Mouse (Mus musculus) ES-E14 (cell line): ENCODE results near the gene Wipf1. TPM values are rescaled to one million over a fixed set of nuclear protein-coding genes. Genes with fewer than 3 reads are reported as not detected.
"Not testable (repeated sequence)": the region's sequence is repeated elsewhere in the genome, so short reads cannot be mapped to it uniquely, and the experiment has no call there.

Source experiments
- DNase-seq: peaks from one replicate; pipeline ENCODE4 v3.0.0-alpha.2; 2013; ENCODE audit warnings: low read depth, low spot score
- H3K27ac ChIP-seq: 2 replicates; pipeline ENCODE4 v1.5.1; 2012; ENCODE audit warnings: low read depth, mild to moderate bottlenecking, low read length, moderate library complexity, mixed read lengths; ENCODE audit not compliant: poor library complexity, insufficient read depth, severe bottlenecking
- H3K36me3 ChIP-seq: 2 replicates; pipeline ENCODE4 v1.6.1; 2012; ENCODE audit warnings: mild to moderate bottlenecking, low read length, moderate library complexity, mixed read lengths; ENCODE audit not compliant: control insufficient read depth, poor library complexity, insufficient read depth, severe bottlenecking
- H3K4me1 ChIP-seq, 2 experiments: fragments of 150-350 bp in 1 of 2; sonication (generic) in 1 of 2; 2 replicates each; pipeline ENCODE4 v1.6.1; 2012; ENCODE audit warnings: low read length in 2 of 2, mild to moderate bottlenecking in 1 of 2, mixed read lengths in 1 of 2; ENCODE audit not compliant: control insufficient read depth in 2 of 2, insufficient read depth in 2 of 2, poor library complexity in 1 of 2
- H3K4me3 ChIP-seq, 2 experiments: fragments of 150-350 bp in 1 of 2; sonication (generic) in 1 of 2; 2 replicates each; pipeline ENCODE4 v1.5.1; 2012; ENCODE audit warnings: low read length in 2 of 2, low read depth in 1 of 2, mild to moderate bottlenecking in 1 of 2, mixed read lengths in 1 of 2; ENCODE audit not compliant: insufficient read depth in 1 of 2, poor library complexity in 1 of 2, severe bottlenecking in 1 of 2
- H3K9ac ChIP-seq: 2 replicates; pipeline ENCODE4 v1.6.1; 2012; ENCODE audit warnings: low read depth, mild to moderate bottlenecking, low read length, mixed read lengths; ENCODE audit not compliant: poor library complexity, insufficient read depth, severe bottlenecking
- H3K9me3 ChIP-seq: fragments of 150-350 bp; sonication (generic); 2 replicates; pipeline ENCODE4 v1.6.1; 2012; ENCODE audit warnings: low read depth, mild to moderate bottlenecking, low read length; ENCODE audit not compliant: control insufficient read depth, insufficient read depth
- CHD2 ChIP-seq: IDR thresholded peaks from 2 replicates; pipeline ENCODE4 v1.6.1; 2014; ENCODE audit warnings: mild to moderate bottlenecking, low read depth, low read length, inconsistent platforms
- HCFC1 ChIP-seq: IDR thresholded peaks from 2 replicates; pipeline ENCODE4 v1.6.1; 2012; ENCODE audit warnings: low read length, inconsistent platforms, borderline replicate concordance; ENCODE audit not compliant: insufficient read depth
- MAFK ChIP-seq: IDR thresholded peaks from 2 replicates; pipeline ENCODE4 v1.6.1; 2014; ENCODE audit warnings: mild to moderate bottlenecking, low read depth, low read length, inconsistent platforms; ENCODE audit not compliant: insufficient read depth
- ZC3H11A ChIP-seq: IDR thresholded peaks from 2 replicates; pipeline ENCODE4 v1.6.1; 2012; ENCODE audit warnings: low read depth, mild to moderate bottlenecking, inconsistent platforms, low read length, borderline replicate concordance
- ZNF384 ChIP-seq: IDR thresholded peaks from 2 replicates; pipeline ENCODE4 v1.6.1; 2012; ENCODE audit warnings: low read depth, low read length, inconsistent platforms
- in situ Hi-C, 2 experiments: fragments of 600-800 bp; cut with MboI; formaldehyde crosslinking; loops; one replicate each; pipeline ENCODE4 v1.15.1; 2025; ENCODE audit warnings: low sequenced_read_pairs in 2 of 2, inconsistent platforms in 1 of 2; ENCODE audit not compliant: unreplicated experiment in 2 of 2
- total RNA-seq: library from RNA; depleted of rRNA; stranded (reverse); fragments of 300-350 nt; gene quantifications from 2 replicates; pipeline ENCODE4 v1.2.3, GENCODE M21; 2012

Wipf1 gene
- total RNA-seq, 1 experiment, result 1.2 TPM

DNA sequence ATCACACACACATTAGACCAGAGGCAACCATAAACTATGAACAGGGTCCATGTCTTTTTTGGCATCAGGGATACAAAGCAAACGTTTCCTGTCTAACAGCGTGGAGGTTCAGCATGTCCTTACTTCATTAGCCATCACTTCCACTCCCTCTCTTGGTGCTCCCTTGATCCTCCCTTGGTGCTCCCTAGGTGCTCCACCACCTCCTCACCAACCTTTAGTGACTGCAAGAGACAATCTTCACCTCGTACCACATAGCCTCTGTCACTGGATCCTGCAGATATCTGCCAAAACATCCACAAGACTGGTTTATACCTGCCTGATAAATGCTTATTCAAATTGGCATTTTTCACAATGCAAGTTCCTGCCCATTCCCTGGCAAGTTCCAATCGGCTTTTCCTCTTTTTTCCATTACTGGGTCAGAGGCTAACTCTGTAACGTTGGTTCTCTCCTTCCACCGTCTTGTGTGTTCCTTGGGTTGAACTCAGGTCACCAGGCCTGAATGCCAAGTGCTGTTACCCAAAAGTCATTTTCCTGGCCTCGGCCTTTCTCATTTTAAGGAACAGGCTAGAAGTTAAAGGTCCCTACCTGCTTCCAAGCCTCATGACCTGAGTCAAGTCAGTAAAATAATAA, 18.7 kb downstream of the Wipf1 start:
- peaks cover 0 to 8% of the 10 kb centered on the region in 2 experiments; a peak in 1 of 4 replicates for H3K4me1 ChIP-seq
- H3K9ac ChIP-seq, result no peak overlapping the region
- in situ Hi-C loops, result no loop called here
- no peaks in the 10 kb centered on the region for H3K36me3 ChIP-seq
- TF ChIP-seq CHD2 (no peak), ZNF384 (no peak), HCFC1 (no peak), MAFK (no peak), ZC3H11A (no peak)
- H3K4me3 ChIP-seq, result no peak overlapping the region
- no peaks in the 10 kb centered on the region for H3K9me3 ChIP-seq
- H3K27ac ChIP-seq, result no peak overlapping the region
- DNase-seq, result no peak

DNA sequence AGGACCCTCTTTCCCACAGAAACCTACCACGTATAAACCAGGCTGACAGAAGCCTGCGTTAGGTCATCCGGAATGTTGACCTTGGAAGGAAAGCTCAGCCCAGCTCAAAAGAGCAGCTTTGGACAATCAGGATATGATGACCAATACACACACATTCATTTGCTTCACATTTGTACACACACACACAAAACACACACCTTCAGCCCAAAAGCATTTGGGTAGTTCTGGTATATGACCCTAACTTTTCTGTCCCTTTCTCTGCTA, 19.6 kb downstream of the Wipf1 start:
- in situ Hi-C loops, result no loop called here
- H3K4me1 ChIP-seq, result peaks cover 0 to 8% of the 10 kb centered on the region in 2 experiments; a peak in 1 of 4 replicates
- H3K9me3 ChIP-seq, result no peaks in the 10 kb centered on the region
- no peak for TF ChIP-seq ZNF384
- TF ChIP-seq CHD2, result no peak
- TF ChIP-seq ZC3H11A, result no peak
- no peak for TF ChIP-seq HCFC1
- TF ChIP-seq MAFK, result no peak
- H3K36me3 ChIP-seq, result no peaks in the 10 kb centered on the region
- no peak overlapping the region for H3K4me3 ChIP-seq
- no peak for DNase-seq
- H3K9ac ChIP-seq, result no peak overlapping the region
- H3K27ac ChIP-seq, result no peak overlapping the region

DNA sequence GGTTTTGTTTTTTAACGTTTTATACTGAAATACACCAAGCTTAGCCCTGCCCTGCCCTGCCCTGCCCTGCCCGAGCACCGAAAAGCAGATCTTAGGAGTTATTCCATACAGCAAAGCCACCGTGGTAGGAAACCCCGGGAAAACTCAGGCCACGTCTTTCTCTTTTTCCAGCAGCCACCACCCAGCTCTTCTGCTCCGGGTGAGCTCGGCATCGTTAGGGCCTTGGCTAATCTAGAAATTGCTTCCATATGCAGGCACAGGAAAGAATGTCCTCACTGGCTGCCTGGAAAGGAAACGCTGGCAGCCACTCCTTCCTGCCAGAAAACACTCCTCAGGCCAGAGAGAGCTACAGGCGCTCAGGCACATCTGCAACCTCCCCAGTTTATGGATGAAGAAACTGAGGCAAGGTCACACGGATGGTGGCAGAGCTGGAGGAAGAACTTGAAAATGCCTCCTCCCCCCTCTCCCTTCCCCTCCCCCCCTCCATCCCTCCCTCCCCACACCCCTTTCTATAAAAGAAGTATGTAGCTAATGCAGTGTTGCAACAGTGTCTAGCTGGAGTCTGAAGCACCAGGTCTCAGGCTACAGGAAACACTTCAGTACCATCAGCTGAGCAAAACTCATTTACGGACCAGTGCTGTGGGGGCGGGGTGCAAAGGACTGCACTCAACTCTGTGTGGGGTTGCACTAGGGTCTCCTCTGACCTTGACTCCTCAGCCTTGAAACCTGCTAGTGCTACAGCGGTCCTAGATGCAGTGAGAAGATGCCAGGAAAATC, 20.1 kb downstream of the Wipf1 start:
- no peak for DNase-seq
- no peak overlapping the region for H3K27ac ChIP-seq

DNA sequence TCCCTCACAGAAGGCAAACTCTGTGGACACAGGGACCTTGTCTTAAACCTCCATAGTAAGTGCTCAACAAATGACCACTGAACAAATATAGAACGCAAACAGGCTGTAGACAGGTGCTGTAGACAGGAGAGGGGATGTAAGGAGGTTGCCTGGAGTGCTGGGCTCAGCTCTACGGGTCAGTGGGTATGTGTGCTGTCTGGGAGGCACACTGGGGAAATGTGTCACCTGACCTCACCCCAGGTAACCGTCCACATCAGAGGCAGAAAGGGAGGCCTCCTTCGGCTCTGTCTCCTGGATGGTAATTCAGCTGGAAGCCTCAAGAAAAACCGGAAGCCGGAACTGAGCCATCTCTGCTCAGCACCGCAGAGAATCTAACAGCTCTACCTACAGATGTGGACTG, 21.6 kb downstream of the Wipf1 start:
- Histone ChIP-seq H3K36me3 (no peaks in the 10 kb centered on the region), H3K9me3 (no peaks in the 10 kb centered on the region), H3K4me3 (no peak overlapping the region), H3K9ac (no peak overlapping the region), H3K4me1 (peaks cover 0 to 8% of the 10 kb centered on the region in 2 experiments; a peak in 1 of 4 replicates), H3K27ac (no peak overlapping the region)
- TF ChIP-seq HCFC1, result no peak
- no peak for TF ChIP-seq ZC3H11A
- TF ChIP-seq MAFK, result no peak
- no peak for TF ChIP-seq ZNF384
- TF ChIP-seq CHD2, result no peak
- DNase-seq, result no peak
- in situ Hi-C loops, result no loop called here

More for the DNA sequence above, 20.1 kb downstream of the Wipf1 start:
- TF ChIP-seq CHD2 (no peak), ZC3H11A (no peak), ZNF384 (no peak)
- no peak overlapping the region for H3K4me3 ChIP-seq
- H3K9ac ChIP-seq, result no peak overlapping the region; the same call in 1 of the 2 replicates
- in situ Hi-C loops, result no loop called here
- H3K9me3 ChIP-seq, result no peaks in the 10 kb centered on the region
- no peaks in the 10 kb centered on the region for H3K36me3 ChIP-seq
- peaks cover 0 to 8% of the 10 kb centered on the region in 2 experiments; a peak in 1 of 4 replicates for H3K4me1 ChIP-seq

DNA sequence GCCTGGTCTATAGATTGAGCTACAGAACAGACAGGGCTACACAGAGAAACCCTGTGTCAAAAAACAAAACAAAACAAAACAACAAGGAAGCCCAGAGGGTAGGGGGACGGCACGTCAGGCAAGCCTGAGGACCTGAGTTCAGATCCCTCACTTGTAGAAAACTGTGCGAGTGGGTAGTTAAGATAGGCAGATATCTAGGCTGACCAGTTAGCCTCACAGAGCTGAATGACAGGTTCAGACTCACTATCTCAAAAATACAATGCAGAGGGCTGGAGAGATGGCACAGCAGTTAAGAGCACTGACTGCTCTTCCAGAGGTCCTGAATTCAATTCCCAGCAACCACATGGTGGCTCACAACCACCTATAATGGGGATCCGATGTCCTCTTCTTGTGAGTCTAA, 23.2 kb downstream of the Wipf1 start:
- H3K9me3 ChIP-seq, H3K4me3 ChIP-seq, in situ Hi-C loops, H3K4me1 ChIP-seq, DNase-seq, H3K36me3 ChIP-seq, H3K9ac ChIP-seq, H3K27ac ChIP-seq: not testable (repeated sequence)
